Mouse (Mus musculus): ENCODE results near the gene Akap11.

DNA sequence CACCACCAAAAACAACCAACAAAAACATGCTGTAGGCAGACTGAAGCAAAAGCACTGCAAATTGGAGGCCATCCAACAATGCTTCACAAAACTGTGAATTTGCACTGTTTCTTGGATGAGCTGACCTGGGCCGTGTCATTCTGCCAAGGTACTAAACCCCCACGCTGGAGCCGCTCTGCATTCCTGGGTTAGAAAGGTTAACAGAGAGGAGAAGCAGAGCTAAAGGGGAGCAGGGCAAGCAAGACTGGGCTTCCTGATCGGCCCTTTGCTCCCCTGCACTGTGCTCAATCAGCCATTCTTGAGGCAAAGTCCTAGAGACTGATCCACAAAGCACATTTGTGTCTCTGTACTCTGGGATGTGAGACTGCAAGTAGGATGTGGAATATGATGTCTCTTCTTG is 25.5 kb upstream of the Akap11 start:
- TF ChIP-seq CTCF (IDR thresholded peaks at IDR 0.05; ENCODE audit: insufficient read depth, low read depth, low read length) = no peak
- no peak for TF ChIP-seq POLR2A (IDR thresholded peaks at IDR 0.05; ENCODE audit: insufficient read depth, low read depth, low read length)

All from olfactory bulb, adult 2 months (tissue).